Mouse (Mus musculus) midbrain, embryonic 11.5 days (tissue): ENCODE data around the gene Mylip. TPM values are rescaled to one million over a fixed set of nuclear protein-coding genes. Genes with fewer than 3 reads are reported as not detected.

Source experiments
- polyA plus RNA-seq: library from polyadenylated mRNA; unstranded; fragments of >200 nt; fragmentation: Nextera tagmentation; extraction: Ambion mirVana; gene quantifications from 2 replicates; pipeline ENCODE4 v1.2.1, GENCODE M21; 2014

Mylip gene
- polyA plus RNA-seq, 1 experiment from 2014 or later = 3.9 TPM

Other genes with a start within 250 kb of the Mylip start
- gene Gmpr, start 117.7 kb downstream of the Mylip start, polyA plus RNA-seq = 19.5 and 20.5 TPM in 2 replicates